Mouse (Mus musculus): ENCODE measurements around the gene Ajuba.

DNA sequence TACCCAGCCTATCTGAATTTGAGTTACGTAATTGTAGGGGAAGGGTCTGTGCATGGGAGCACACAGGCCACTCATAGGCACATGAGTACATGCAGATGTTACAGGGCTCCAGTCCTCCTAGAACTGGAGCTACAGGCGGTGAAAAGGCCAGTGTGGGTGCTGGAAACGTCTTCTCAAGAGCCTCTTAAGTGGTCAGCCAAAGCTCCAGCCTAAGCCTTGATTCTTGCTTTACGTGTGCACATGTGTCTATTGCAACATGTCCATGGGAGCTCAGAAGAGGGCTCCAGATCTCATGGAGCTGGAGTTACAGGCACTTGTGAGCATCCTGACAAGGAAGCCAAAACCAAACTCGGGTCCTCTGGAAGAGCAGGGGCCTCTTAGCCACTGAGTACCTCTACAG is 32.7 kb downstream of the Ajuba start:
- no peak for TF ChIP-seq CTCF (IDR thresholded peaks at IDR 0.05; ENCODE audit: control insufficient read depth, insufficient read depth, insufficient read length)
- no peak for TF ChIP-seq MAX (IDR thresholded peaks at IDR 0.05)

Data from C2C12 (cell line).